Comparison of ENCODE assay signal across 7 mouse cellular contexts in the genomic region with DNA sequence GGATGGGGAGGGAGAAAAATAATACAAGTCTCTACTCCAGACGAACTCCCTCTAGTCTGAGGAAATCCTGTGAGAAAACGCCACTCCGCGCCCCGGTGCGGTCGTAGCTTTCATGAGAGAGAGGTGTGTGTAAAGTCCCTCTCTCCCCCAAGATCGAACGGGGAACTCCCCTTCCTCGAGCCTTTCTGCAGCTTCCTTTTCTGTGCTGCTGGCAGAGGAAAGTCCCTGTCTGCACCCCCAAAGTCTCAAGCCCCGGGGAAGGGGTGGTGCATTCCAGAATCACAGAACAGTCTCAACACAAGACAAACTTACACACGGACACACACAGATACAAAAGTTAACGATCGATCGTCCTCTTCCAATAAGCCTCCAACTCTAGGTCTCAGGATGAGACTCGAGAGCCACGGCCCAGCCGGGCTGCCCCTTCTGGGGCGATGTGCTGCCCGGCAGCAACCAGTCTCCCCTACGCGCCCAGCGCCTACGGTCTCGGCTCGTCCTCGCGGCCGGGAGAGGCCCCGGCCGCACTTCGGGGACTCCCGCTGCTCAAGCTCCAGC. TPM values are rescaled to one million over a fixed set of nuclear protein-coding genes. Genes with fewer than 3 reads are reported as not detected.
A peak's percentile ranks its signal among the peaks of the same experiment; 100 is the strongest.
DNase-seq lines count a peak whose midpoint lies in the region; ATAC-seq and TF ChIP-seq lines count a peak whose summit lies in the region.

No protein-coding gene starts in this region.

- peak overlapping the region; percentile 70 to 74 for H3K4me3 ChIP-seq in ES-E14 (ENCODE audit: insufficient read depth in 1 of 2, low read depth in 1 of 2, low read length in 2 of 2, poor library complexity in 1 of 2, severe bottlenecking in 1 of 2)
- H3K4me3 ChIP-seq in embryonic facial prominence, embryonic 13.5 days = peak overlapping the region; percentile 97
- peak overlapping the region; percentile 99 for H3K4me3 ChIP-seq in heart, embryonic 16.5 days (ENCODE audit: low read length)
- peak overlapping the region; percentile 99 for H3K4me3 ChIP-seq in limb, embryonic 12.5 days (replicated peaks)
- peak overlapping the region; percentile 98 for H3K4me3 ChIP-seq in midbrain, embryonic 13.5 days (replicated peaks)
- peak overlapping the region; percentile 99 for H3K4me3 ChIP-seq in stomach, embryonic 16.5 days (replicated peaks; ENCODE audit: low read length)

- H3K36me3 ChIP-seq in ES-E14 (ENCODE audit: control insufficient read depth, insufficient read depth, low read length, poor library complexity, severe bottlenecking) = no peaks in the 10 kb centered on the region
- 0 out of 2 replicates have a peak, but pooled peaks cover 6% of the 10 kb centered on the region for H3K36me3 ChIP-seq in embryonic facial prominence, embryonic 13.5 days
- H3K36me3 ChIP-seq in heart, embryonic 16.5 days (ENCODE audit: control insufficient read depth, insufficient read depth) = no peaks in the 10 kb centered on the region
- no peaks in the 10 kb centered on the region for H3K36me3 ChIP-seq in limb, embryonic 12.5 days
- 0 out of 2 replicates have a peak, but pooled peaks cover 3% of the 10 kb centered on the region for H3K36me3 ChIP-seq in midbrain, embryonic 13.5 days
- H3K36me3 ChIP-seq in stomach, embryonic 16.5 days (ENCODE audit: control insufficient read depth, insufficient read depth, low read length) = no peaks in the 10 kb centered on the region

- H3K27me3 ChIP-seq in embryonic facial prominence, embryonic 13.5 days = no peaks in the 10 kb centered on the region
- no peaks in the 10 kb centered on the region for H3K27me3 ChIP-seq in heart, embryonic 16.5 days (ENCODE audit: control insufficient read depth, insufficient read depth, low read length)
- no peaks in the 10 kb centered on the region for H3K27me3 ChIP-seq in limb, embryonic 12.5 days
- no peaks in the 10 kb centered on the region for H3K27me3 ChIP-seq in midbrain, embryonic 13.5 days
- H3K27me3 ChIP-seq in stomach, embryonic 16.5 days (ENCODE audit: control insufficient read depth, insufficient read depth, low read length) = no peaks in the 10 kb centered on the region

- H3K4me1 ChIP-seq in ES-E14 (ENCODE audit: control insufficient read depth in 2 of 2, insufficient read depth in 2 of 2, low read length in 2 of 2, poor library complexity in 1 of 2) = peaks cover 0 to 2% of the 10 kb centered on the region in 2 experiments; a peak in 1 of 4 replicates
- peaks cover 32% of the 10 kb centered on the region for H3K4me1 ChIP-seq in embryonic facial prominence, embryonic 13.5 days
- H3K4me1 ChIP-seq in heart, embryonic 16.5 days (ENCODE audit: control insufficient read depth, insufficient read depth, low read length) = peaks cover 42% of the 10 kb centered on the region
- H3K4me1 ChIP-seq in limb, embryonic 12.5 days (replicated peaks) = peaks cover 38% of the 10 kb centered on the region
- H3K4me1 ChIP-seq in midbrain, embryonic 13.5 days (replicated peaks) = peaks cover 39% of the 10 kb centered on the region
- peaks cover 23% of the 10 kb centered on the region for H3K4me1 ChIP-seq in stomach, embryonic 16.5 days (ENCODE audit: control insufficient read depth, insufficient read depth, low read length)

- peak overlapping the region; percentile 86 for H3K4me2 ChIP-seq in embryonic facial prominence, embryonic 13.5 days
- peak overlapping the region; percentile 82 for H3K4me2 ChIP-seq in heart, embryonic 16.5 days (ENCODE audit: low read depth, low read length)
- H3K4me2 ChIP-seq in limb, embryonic 12.5 days = peak overlapping the region; percentile 81
- peak overlapping the region; percentile 86 for H3K4me2 ChIP-seq in midbrain, embryonic 13.5 days (replicated peaks)
- peak overlapping the region; percentile 62 for H3K4me2 ChIP-seq in stomach, embryonic 16.5 days (ENCODE audit: low read depth, low read length)

- in situ Hi-C loops in ES-E14 (cut with MboI; ENCODE audit: low sequenced_read_pairs in 2 of 2, unreplicated experiment in 2 of 2) = loop anchor here (25.0 kb wide), 1 partner anchor 639 kb away; no protein-coding TSS in a partner anchor

- no peak overlapping the region for H3K27ac ChIP-seq in ES-E14 (ENCODE audit: insufficient read depth, low read depth, low read length, poor library complexity, severe bottlenecking)
- H3K27ac ChIP-seq in embryonic facial prominence, embryonic 13.5 days = peak overlapping the region; percentile 89
- H3K27ac ChIP-seq in heart, embryonic 16.5 days (ENCODE audit: low read length) = peak overlapping the region; percentile 89
- peak overlapping the region; percentile 87 for H3K27ac ChIP-seq in limb, embryonic 12.5 days
- peak overlapping the region; percentile 88 for H3K27ac ChIP-seq in midbrain, embryonic 13.5 days
- H3K27ac ChIP-seq in stomach, embryonic 16.5 days (ENCODE audit: low read length) = peak overlapping the region; percentile 90

- peak; percentile 88 for DNase-seq in CD4-positive helper T cell, adult 2 months (ENCODE audit: low read depth, low spot score)
- no peak for DNase-seq in ES-E14 (ENCODE audit: low read depth, low spot score)

- under 1% methylated on average over 33 of the region's 33 CpGs for WGBS in embryonic facial prominence, embryonic 13.5 days
- under 1% methylated on average over 33 of the region's 33 CpGs for WGBS in heart, embryonic 16.5 days
- WGBS in limb, embryonic 12.5 days = under 1% methylated on average over 33 of the region's 33 CpGs
- under 1% methylated on average over 33 of the region's 33 CpGs for WGBS in midbrain, embryonic 13.5 days
- WGBS in stomach, embryonic 16.5 days = under 1% methylated on average over 33 of the region's 33 CpGs

- H3K9ac ChIP-seq in ES-E14 (ENCODE audit: insufficient read depth, low read depth, low read length, poor library complexity, severe bottlenecking) = peak overlapping the region; percentile 69
- peak overlapping the region; percentile 99 for H3K9ac ChIP-seq in embryonic facial prominence, embryonic 13.5 days
- H3K9ac ChIP-seq in heart, embryonic 16.5 days (ENCODE audit: low read length) = peak overlapping the region; percentile 94
- H3K9ac ChIP-seq in limb, embryonic 12.5 days (replicated peaks) = peak overlapping the region; percentile 99
- peak overlapping the region; percentile 100 for H3K9ac ChIP-seq in midbrain, embryonic 13.5 days (replicated peaks)
- peak overlapping the region; percentile 100 for H3K9ac ChIP-seq in stomach, embryonic 16.5 days (ENCODE audit: low read length)

- no peaks in the 10 kb centered on the region for H3K9me3 ChIP-seq in ES-E14 (ENCODE audit: control insufficient read depth, insufficient read depth, low read depth, low read length)
- H3K9me3 ChIP-seq in embryonic facial prominence, embryonic 13.5 days = no peaks in the 10 kb centered on the region
- H3K9me3 ChIP-seq in heart, embryonic 16.5 days (replicated peaks; ENCODE audit: control insufficient read depth, low read length) = no peaks in the 10 kb centered on the region
- H3K9me3 ChIP-seq in limb, embryonic 12.5 days = no peaks in the 10 kb centered on the region
- H3K9me3 ChIP-seq in midbrain, embryonic 13.5 days = no peaks in the 10 kb centered on the region
- H3K9me3 ChIP-seq in stomach, embryonic 16.5 days (replicated peaks; ENCODE audit: control insufficient read depth, low read length) = no peaks in the 10 kb centered on the region

- no peak for ATAC-seq in embryonic facial prominence, embryonic 13.5 days (ENCODE audit: insufficient number of reproducible peaks, insufficient read depth, low FRiP score, low TSS enrichment, low read depth)
- ATAC-seq in heart, embryonic 16.5 days (replicated peaks; ENCODE audit: extremely low read depth, insufficient read depth, low FRiP score) = no peak; the same call in 1 of the 2 replicates
- no peak for ATAC-seq in limb, embryonic 12.5 days (ENCODE audit: insufficient number of reproducible peaks, insufficient read depth, low FRiP score, low TSS enrichment, low read depth)
- 0 out of 2 replicates have a peak, but pooled peaks have one; percentile 9 for ATAC-seq in midbrain, embryonic 13.5 days
- no peak for ATAC-seq in stomach, embryonic 16.5 days (ENCODE audit: insufficient read depth, low FRiP score)

TF ChIP-seq in ES-E14, 5 proteins besides CTCF, POLR2A, EP300 and RAD21:
- TF ChIP-seq ZC3H11A (IDR thresholded peaks at IDR 0.05; ENCODE audit: borderline replicate concordance, low read depth, low read length) (no peak), HCFC1 (IDR thresholded peaks at IDR 0.05; ENCODE audit: borderline replicate concordance, insufficient read depth, low read length) (no peak), MAFK (IDR thresholded peaks at IDR 0.05; ENCODE audit: insufficient read depth, low read depth, low read length) (no peak), ZNF384 (IDR thresholded peaks at IDR 0.05; ENCODE audit: low read depth, low read length) (no peak), CHD2 (IDR thresholded peaks at IDR 0.05; ENCODE audit: low read depth, low read length) (no peak)

RNA-seq across cellular contexts. Expression of gene Ier5, which starts 1.4 kb away (rescaled TPM):
- 7.2 and 11.7 TPM in 2 replicates for total RNA-seq in ES-E14 (2012; rRNA removed)
- polyA plus RNA-seq in embryonic facial prominence, embryonic 13.5 days (2015; fragmentation: Nextera tagmentation; extraction: Ambion mirVana) = 7.5 and 9.2 TPM in 2 replicates
- polyA plus RNA-seq in heart, embryonic 16.5 days (2015; fragmentation: Nextera tagmentation; extraction: Ambion mirVana) = 3.6 and 3.9 TPM in 2 replicates
- 15.8 and 16.1 TPM in 2 replicates for polyA plus RNA-seq in limb, embryonic 12.5 days (2016; fragmentation: Nextera tagmentation; extraction: Ambion mirVana)
- 5.9 and 9.4 TPM in 2 replicates for polyA plus RNA-seq in midbrain, embryonic 13.5 days (2015; fragmentation: Nextera tagmentation; extraction: Ambion mirVana)
- polyA plus RNA-seq in stomach, embryonic 16.5 days (2015; fragmentation: Nextera tagmentation; extraction: Ambion mirVana) = 2.0 and 2.5 TPM in 2 replicates

RNA-seq across cellular contexts. Expression of gene Mr1, which starts 48.6 kb away (rescaled TPM):
- not detected in 2 replicates for total RNA-seq in ES-E14 (2012; rRNA removed)
- 9.1 and 11.8 TPM in 2 replicates for polyA plus RNA-seq in embryonic facial prominence, embryonic 13.5 days (2015; fragmentation: Nextera tagmentation; extraction: Ambion mirVana)
- polyA plus RNA-seq in heart, embryonic 16.5 days (2015; fragmentation: Nextera tagmentation; extraction: Ambion mirVana) = 7.7 and 10.4 TPM in 2 replicates
- 4.0 and 5.0 TPM in 2 replicates for polyA plus RNA-seq in limb, embryonic 12.5 days (2016; fragmentation: Nextera tagmentation; extraction: Ambion mirVana)
- polyA plus RNA-seq in midbrain, embryonic 13.5 days (2015; fragmentation: Nextera tagmentation; extraction: Ambion mirVana) = 0.64 and 0.79 TPM in 2 replicates
- 8.4 and 9.1 TPM in 2 replicates for polyA plus RNA-seq in stomach, embryonic 16.5 days (2015; fragmentation: Nextera tagmentation; extraction: Ambion mirVana)
